Mouse (Mus musculus): ENCODE data around the gene Ndufaf2.

DNA sequence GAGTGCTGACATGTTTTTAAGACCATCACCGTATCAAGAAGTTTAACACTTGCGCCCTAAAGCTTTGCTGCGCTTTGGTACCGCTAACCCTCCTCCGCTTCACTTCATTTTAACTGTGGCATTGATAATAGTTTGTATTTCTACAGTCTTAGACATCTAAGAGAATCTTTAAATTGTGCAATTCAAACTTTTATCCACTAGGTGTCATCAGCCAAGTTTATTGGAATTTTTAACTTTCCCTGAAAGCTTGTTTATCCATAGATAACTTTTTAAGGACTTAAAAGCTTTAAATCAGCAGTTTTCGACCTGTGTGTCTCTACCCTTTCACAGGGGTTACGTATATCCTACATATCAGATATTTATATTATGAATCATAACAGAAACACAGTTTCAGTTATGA is 1.5 kb upstream of the Ndufaf2 start:
- no peak for TF ChIP-seq IRF4 (IDR thresholded peaks at IDR 0.05; ENCODE audit: low read depth, low read length)
- no peak for TF ChIP-seq ZNF384 (IDR thresholded peaks at IDR 0.05; ENCODE audit: low read depth, low read length)

Data from CH12.LX (cell line).